Mouse (Mus musculus) kidney, adult 2 months (tissue): ENCODE measurements at regions not wholly inside any gene's neighbourhood (a gene's known extent, or its start where the extent isn't known, plus 50 kb on each side); places are given as distances from the start of the nearest gene placed in this dataset.

ENCODE experiments used
- CTCF ChIP-seq: fragments of 200-500 bp; conservative IDR thresholded peaks from 2 replicates; pipeline ENCODE4 v1.5.1; 2011; ENCODE audit warnings: low read depth, mild to moderate bottlenecking, control low read depth, low read length, moderate library complexity, mixed read lengths; ENCODE audit not compliant: insufficient read depth, insufficient read length
- POLR2A ChIP-seq: fragments of 200-500 bp; IDR thresholded peaks from one replicate; pipeline ENCODE4 v1.6.1; 2011; ENCODE audit warnings: low read depth, low read length, control low read depth

DNA sequence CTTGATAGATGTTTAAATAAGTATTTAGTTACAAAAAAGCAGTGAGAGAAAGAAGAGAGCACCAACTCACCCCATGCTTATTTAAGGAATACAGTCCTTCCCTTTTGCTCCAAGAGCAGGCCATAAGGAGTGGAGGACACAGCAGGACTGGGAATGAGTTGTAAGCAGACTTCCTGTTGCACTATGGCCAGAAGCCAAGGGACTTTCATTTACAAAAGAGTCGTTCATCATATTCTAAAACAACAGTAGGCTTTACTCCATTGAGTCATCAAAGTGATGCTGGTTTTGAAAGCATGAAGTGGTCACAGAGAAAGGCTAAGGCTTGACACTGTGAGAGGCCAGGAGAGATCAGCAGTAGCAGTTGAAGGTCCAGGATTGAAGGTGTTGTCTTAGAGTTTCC is 84.1 kb upstream of the Fam216b start:
- no peak for TF ChIP-seq CTCF
- no peak for TF ChIP-seq POLR2A
